Mouse (Mus musculus) sigmoid colon, adult 10 weeks (tissue): Measurements from ENCODE around the gene Atp2b4. TPM values are rescaled to one million over a fixed set of nuclear protein-coding genes. Genes with fewer than 3 reads are reported as not detected.

ENCODE experiments used
- polyA plus RNA-seq: library from polyadenylated mRNA; stranded (reverse); fragments of 350-450 nt; fragmentation: Illumina TruSeq; extraction: RNeasy Lipid Tissue Mini Kit (QIAGEN cat#74804); gene quantifications from one replicate; pipeline ENCODE4 v1.2.3, GENCODE M21; 2014; ENCODE audit warnings: low read depth, low replicate concordance

The Atp2b4 gene
- 56.7 TPM for polyA plus RNA-seq

GRCm38 (mm10) chr1:133800948-133801393 lies at the start of gene Atp2b4:
Gene Atp2b4 (minus strand): TSS chr1:133801041.

DNA sequence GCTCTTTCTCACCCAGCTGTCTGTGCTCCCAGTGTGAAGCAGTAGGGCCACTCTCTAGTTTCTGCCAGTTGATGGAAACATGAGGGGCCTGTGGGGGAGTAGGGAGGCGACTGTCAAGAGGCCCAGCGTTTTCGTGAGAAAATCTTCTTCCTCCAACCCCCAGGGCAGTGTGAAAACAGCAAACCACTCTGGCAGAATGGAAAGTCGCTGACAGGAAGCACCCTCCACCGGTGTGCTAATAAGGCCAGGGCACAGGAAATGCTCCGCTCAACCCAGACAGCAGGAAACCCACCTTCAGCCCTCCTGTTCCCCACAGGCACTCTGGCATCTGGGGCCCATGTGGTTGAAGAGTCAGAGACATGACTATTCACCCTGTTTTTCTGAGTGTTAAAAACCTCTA lies 110.9 kb downstream of the Atp2b4 start, which contains the start of gene Lax1:
Gene Lax1 (minus strand): TSS at position 212 of the 400 bp plus-strand sequence.

DNA sequence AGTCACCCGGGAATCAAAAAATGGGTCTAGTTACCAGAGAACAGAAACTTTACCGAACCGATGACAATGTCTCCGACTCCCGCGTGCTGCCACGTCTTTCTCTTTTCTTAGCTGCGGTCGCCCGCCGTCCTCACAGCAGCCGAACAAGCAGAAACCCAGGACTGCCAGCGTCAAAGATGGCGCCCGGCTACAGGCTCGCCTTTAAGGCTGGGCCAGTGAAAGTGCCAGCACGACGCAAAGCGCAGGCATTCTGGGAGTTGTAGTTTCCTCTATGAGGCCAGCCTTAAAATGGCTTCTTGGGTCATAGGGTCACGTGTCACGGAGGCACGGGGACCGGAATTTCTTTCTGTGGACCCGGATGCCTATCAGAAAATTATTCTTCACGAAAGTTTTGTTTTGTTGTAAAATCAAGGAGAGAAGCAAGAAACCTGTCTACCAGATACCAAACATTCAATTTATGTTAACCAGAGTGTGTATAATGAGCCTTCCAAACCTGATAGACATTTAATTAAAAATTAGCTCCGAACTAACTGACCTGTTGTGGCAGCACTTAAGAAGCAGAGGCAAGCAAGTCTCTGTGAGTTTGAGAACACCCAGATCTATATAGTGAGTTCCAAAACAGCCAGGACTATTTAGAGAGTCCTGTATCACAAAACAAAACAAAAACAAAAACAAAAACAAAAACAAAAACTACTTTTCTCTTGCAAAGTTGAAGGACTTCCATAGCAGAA lies 139.5 kb downstream of the Atp2b4 start, which contains the start of gene Gm38394:
Gene Gm38394 (minus strand): TSS at position 116 of the 731 bp plus-strand sequence.

DNA sequence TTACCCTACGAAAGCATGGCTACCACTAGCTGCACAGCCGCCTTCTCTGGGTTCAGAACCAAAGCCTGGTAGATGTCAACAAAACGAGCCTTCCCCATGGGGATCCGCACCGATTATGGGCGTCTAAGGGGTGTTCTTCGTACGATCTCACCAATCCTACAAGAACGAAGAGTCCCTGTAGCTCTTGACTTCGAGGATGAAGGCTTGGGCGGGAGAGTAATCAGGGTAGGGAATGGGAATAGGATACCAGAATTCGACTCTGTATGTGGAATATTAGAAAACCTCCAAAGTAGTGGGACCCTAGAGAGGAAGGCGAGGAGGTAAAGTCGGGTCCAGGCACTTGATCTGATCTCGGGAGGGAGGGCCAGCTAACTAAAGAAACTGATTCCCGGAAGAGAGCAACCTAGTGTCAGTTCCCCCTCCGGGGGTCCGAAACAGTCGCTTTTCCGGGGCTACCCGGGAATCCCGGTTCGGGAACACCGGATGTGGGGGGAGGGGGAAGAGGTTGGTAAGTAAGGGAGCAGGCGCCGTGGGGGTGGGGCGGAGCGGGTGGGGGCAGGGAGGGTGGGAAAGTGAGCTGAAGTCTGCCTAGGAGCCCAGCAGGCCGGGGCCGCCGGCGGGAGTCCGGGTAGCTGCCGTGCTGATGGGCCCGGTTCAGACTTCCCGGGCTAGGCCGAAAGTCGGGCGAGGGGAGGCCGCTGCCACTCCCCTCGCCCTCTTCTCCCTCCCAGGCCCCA lies 140.2 kb downstream of the Atp2b4 start, which contains the start of gene Zbed6:
Gene Zbed6 (minus strand): TSS at position 420 of the 737 bp plus-strand sequence.

Other genes with a start within 250 kb of the Atp2b4 start
- gene Snrpe, start 190.8 kb downstream of the Atp2b4 start, polyA plus RNA-seq, result 484 TPM
- gene Zbed6, start 140.2 kb downstream of the Atp2b4 start, polyA plus RNA-seq, result 32.7 TPM
- gene Gm38394, start 139.7 kb downstream of the Atp2b4 start, polyA plus RNA-seq, result 34.3 TPM
- gene Lax1, start 110.9 kb downstream of the Atp2b4 start, polyA plus RNA-seq, result 3.5 TPM
- gene Optc, start 107.0 kb upstream of the Atp2b4 start, polyA plus RNA-seq, result 4.4 TPM
- gene Prelp, start 120.4 kb upstream of the Atp2b4 start, polyA plus RNA-seq, result 12.9 TPM
- gene Fmod, start 236.2 kb upstream of the Atp2b4 start, polyA plus RNA-seq, result 1.1 TPM